Mouse (Mus musculus): ENCODE results near the gene Fam234a. TPM values are rescaled to one million over a fixed set of nuclear protein-coding genes. Genes with fewer than 3 reads are reported as not detected.
A peak's percentile ranks its signal among the peaks of the same experiment; 100 is the strongest.

The Fam234a gene
- total and polyA plus RNA-seq, 3 experiments, result 0.10 TPM; not detected in 2

DNA sequence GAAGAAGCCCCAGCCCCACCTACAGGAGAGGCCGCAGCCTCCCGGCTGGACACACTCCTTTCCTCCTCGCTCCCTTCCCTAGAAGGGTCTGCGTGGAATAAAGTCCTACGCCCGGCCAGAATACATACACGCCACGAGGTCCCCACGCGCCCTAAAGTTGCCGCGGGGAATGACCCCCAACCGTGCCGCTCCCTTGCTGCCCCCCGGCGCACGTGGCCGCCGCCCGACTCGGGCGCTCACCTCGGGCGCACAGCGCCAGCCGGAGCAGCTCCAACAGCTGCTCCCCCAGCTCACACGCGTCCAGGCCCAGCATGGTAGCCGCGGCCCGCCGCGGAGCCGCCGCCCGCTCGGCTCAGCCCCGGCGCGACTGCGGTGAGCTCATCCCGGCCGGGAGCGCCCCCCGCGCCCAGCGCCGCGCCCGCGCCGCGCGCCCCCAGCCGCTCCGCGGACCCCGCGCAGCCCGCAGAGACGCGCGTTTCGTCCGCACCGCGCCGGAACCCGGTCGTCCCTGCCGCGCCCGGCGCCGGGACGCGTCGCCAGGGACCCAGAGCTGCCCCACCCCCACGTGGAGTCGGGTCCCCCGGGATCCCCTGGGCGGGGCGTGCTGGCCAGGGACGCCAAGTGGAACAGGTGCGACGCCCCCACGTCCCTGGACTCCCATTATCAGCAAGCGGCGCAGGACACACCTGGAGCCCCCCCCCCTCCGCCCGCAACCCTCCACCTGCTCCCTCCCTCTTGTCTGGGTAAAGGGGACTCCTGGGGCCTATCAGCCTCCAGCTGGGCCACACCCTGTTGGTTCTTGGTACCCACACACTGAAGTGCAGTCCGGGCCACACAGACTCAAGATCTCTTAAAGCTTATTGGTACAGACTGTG lies 43.0 kb downstream of the Fam234a start:
- DNase-seq (ENCODE audit: low read depth, low spot score), result peak; percentile 83

DNA sequence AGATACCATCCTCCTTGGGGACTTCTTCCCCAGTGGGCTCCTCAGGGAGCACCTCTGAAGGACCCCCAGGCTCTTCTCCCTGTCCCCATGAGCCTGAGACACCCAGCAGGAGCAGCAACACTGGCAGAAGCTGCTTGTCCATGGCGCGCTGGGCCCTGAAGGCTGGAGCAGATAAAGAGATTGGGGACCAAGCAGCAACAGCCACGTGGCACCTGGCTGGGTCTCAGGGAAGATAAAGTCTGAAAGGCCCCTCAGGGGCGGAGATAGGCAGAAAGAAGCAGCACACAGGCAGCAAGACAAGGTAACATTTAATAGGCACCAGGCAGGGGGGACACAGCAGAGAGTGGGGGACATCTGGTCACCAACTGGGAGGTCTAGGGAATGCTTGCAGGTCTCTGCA lies 45.1 kb downstream of the Fam234a start, which contains the start of gene Pdia2:
Pdia2 (minus strand) TSS at position 196 of the 400 bp plus-strand sequence.
- Histone ChIP-seq H3K27ac (ENCODE audit: control insufficient read depth, low read depth, low read length) (peak within 1 kb of the TSS; percentile 67), H3K9me3 (replicated peaks; ENCODE audit: insufficient read depth, low read length) (no peaks in the 10 kb centered on the region), H3K79me2 (ENCODE audit: control insufficient read depth, insufficient read depth, low read length, poor library complexity) (peaks cover 7% of the 10 kb centered on the region; the same call in 1 of the 2 replicates), H3K27me3 (ENCODE audit: control insufficient read depth in 1 of 2, insufficient read depth in 2 of 2, low read length in 2 of 2) (no peaks in the 10 kb centered on the region), H3K36me3 (ENCODE audit: control insufficient read depth in 1 of 2, insufficient read depth in 2 of 2, low read length in 2 of 2) (peaks cover 5 to 17% of the 10 kb centered on the region in 2 experiments; a peak in 3 of 4 replicates), H3K4me3 (ENCODE audit: control insufficient read depth in 1 of 2, insufficient read depth in 1 of 2, low read depth in 2 of 2, low read length in 2 of 2) (peak within 1 kb of the TSS in 1 of 2 experiments; percentile 12; a peak in 3 of 4 replicates), H3K9ac (ENCODE audit: control insufficient read depth, low read depth, low read length, poor library complexity, severe bottlenecking) (peak within 1 kb of the TSS; percentile 52), H3K4me1 (ENCODE audit: control insufficient read depth in 1 of 2, insufficient read depth in 2 of 2, low read length in 2 of 2) (peaks cover 12 to 38% of the 10 kb centered on the region in 2 experiments)
- DNase-seq (ENCODE audit: low read depth, low spot score), result peak; percentile 85
- TF ChIP-seq TBP (IDR thresholded peaks at IDR 0.05; ENCODE audit: low read depth, low read length) (peak; percentile 89), HCFC1 (IDR thresholded peaks at IDR 0.05; ENCODE audit: low read depth, low read length) (no peak), ZNF384 (IDR thresholded peaks at IDR 0.05; ENCODE audit: low read depth, low read length) (no peak), ETS1 (IDR thresholded peaks at IDR 0.05; ENCODE audit: low read depth, low read length) (peak; percentile 59; the same call in 1 of the 2 replicates), TCF12 (IDR thresholded peaks at IDR 0.05; ENCODE audit: low read depth, low read length) (peak; percentile 82), BHLHE40 (IDR thresholded peaks at IDR 0.05; ENCODE audit: borderline replicate concordance, low read depth, low read length) (peak; percentile 29; the same call in 1 of the 2 replicates), ZMIZ1 (IDR thresholded peaks at IDR 0.05; ENCODE audit: low read depth, low read length) (0 out of 2 replicates have a peak, but pooled peaks have one; percentile 74), CHD2 (IDR thresholded peaks at IDR 0.05; ENCODE audit: low read length) (no peak), USF2 (IDR thresholded peaks at IDR 0.05; ENCODE audit: borderline replicate concordance in 1 of 2, insufficient read depth in 1 of 2, low read depth in 1 of 2, low read length in 2 of 2) (no peak), POLR2AphosphoS5 (IDR thresholded peaks at IDR 0.05; ENCODE audit: borderline replicate concordance, low read depth, low read length) (no peak), RCOR1 (IDR thresholded peaks at IDR 0.05; ENCODE audit: low read depth, low read length) (no peak), USF1 (IDR thresholded peaks at IDR 0.05; ENCODE audit: low read depth, low read length) (peak; percentile 82), SMC3 (IDR thresholded peaks at IDR 0.05; ENCODE audit: low read depth, low read length) (no peak), MYC (IDR thresholded peaks at IDR 0.05; ENCODE audit: low read depth, low read length) (peak; percentile 79; the same call in 1 of the 2 replicates), EP300 (IDR thresholded peaks at IDR 0.05; ENCODE audit: low read depth in 1 of 2, low read length in 2 of 2) (peak in 1 of 2 experiments; percentile 77; a peak in 3 of 4 replicates), GABPA (IDR thresholded peaks at IDR 0.05; ENCODE audit: low read depth, low read length) (no peak), POLR2AphosphoS2 (IDR thresholded peaks at IDR 0.05; ENCODE audit: low read length) (peak; percentile 82), ZC3H11A (IDR thresholded peaks at IDR 0.05; ENCODE audit: low read depth, low read length) (no peak), CHD1 (IDR thresholded peaks at IDR 0.05; ENCODE audit: low read depth, low read length) (no peak), UBTF (IDR thresholded peaks at IDR 0.05; ENCODE audit: borderline replicate concordance, insufficient read depth, low read depth, low read length) (no peak), TAL1 (IDR thresholded peaks at IDR 0.05; ENCODE audit: low read length) (peak; percentile 55), GATA1 (IDR thresholded peaks at IDR 0.05; ENCODE audit: low read depth, low read length) (peak; percentile 89)

More for the DNA sequence above, 43.0 kb downstream of the Fam234a start:
- TF ChIP-seq POLR2AphosphoS5 (IDR thresholded peaks at IDR 0.05; ENCODE audit: borderline replicate concordance, low read depth, low read length) (no peak), MAX (IDR thresholded peaks at IDR 0.05; ENCODE audit: low read length) (peak; percentile 85), POLR2A (IDR thresholded peaks at IDR 0.05; ENCODE audit: control insufficient read depth in 1 of 2, insufficient read depth in 1 of 2, low read depth in 1 of 2, low read length in 2 of 2, poor library complexity in 1 of 2) (peak in 1 of 2 experiments; percentile 56; a peak in 2 of 4 replicates), MAZ (IDR thresholded peaks at IDR 0.05; ENCODE audit: low read depth, low read length) (peak; percentile 31; the same call in 1 of the 2 replicates), ZC3H11A (IDR thresholded peaks at IDR 0.05; ENCODE audit: low read depth, low read length) (no peak), ZMIZ1 (IDR thresholded peaks at IDR 0.05; ENCODE audit: low read depth, low read length) (0 out of 2 replicates have a peak, but pooled peaks have one; percentile 45), MYC (IDR thresholded peaks at IDR 0.05; ENCODE audit: low read depth, low read length) (peak; percentile 84), EP300 (IDR thresholded peaks at IDR 0.05; ENCODE audit: low read depth in 1 of 2, low read length in 2 of 2) (peak in 1 of 2 experiments; percentile 19; a peak in 2 of 4 replicates), TCF12 (IDR thresholded peaks at IDR 0.05; ENCODE audit: low read depth, low read length) (peak; percentile 64), USF1 (IDR thresholded peaks at IDR 0.05; ENCODE audit: low read depth, low read length) (0 out of 2 replicates have a peak, but pooled peaks have one; percentile 17), MXI1 (IDR thresholded peaks at IDR 0.05; ENCODE audit: low read depth, low read length) (peak; percentile 80), NELFE (IDR thresholded peaks at IDR 0.05; ENCODE audit: low read depth, low read length) (peak; percentile 37), CTCF (IDR thresholded peaks at IDR 0.05 in 2 of 3, conservative IDR thresholded peaks at IDR 0.05 in 1 of 3; ENCODE audit: control insufficient read depth in 1 of 3, insufficient read depth in 1 of 3, low read depth in 2 of 3, low read length in 3 of 3, poor library complexity in 1 of 3, severe bottlenecking in 1 of 3) (no peak)
- Histone ChIP-seq H3K79me2 (ENCODE audit: control insufficient read depth, insufficient read depth, low read length, poor library complexity) (peaks cover 7% of the 10 kb centered on the region; the same call in 1 of the 2 replicates), H3K9me3 (replicated peaks; ENCODE audit: insufficient read depth, low read length) (no peaks in the 10 kb centered on the region), H3K4me3 (ENCODE audit: control insufficient read depth in 1 of 2, insufficient read depth in 1 of 2, low read depth in 2 of 2, low read length in 2 of 2) (peak overlapping the region; percentile 82 to 84), H3K27ac (ENCODE audit: control insufficient read depth, low read depth, low read length) (peak overlapping the region; percentile 41), H3K4me1 (ENCODE audit: control insufficient read depth in 1 of 2, insufficient read depth in 2 of 2, low read length in 2 of 2) (peaks cover 12 to 38% of the 10 kb centered on the region in 2 experiments), H3K9ac (ENCODE audit: control insufficient read depth, low read depth, low read length, poor library complexity, severe bottlenecking) (peak overlapping the region; percentile 91), H3K36me3 (ENCODE audit: control insufficient read depth in 1 of 2, insufficient read depth in 2 of 2, low read length in 2 of 2) (peaks cover 3 to 17% of the 10 kb centered on the region in 2 experiments; a peak in 3 of 4 replicates), H3K27me3 (ENCODE audit: control insufficient read depth in 1 of 2, insufficient read depth in 2 of 2, low read length in 2 of 2) (no peaks in the 10 kb centered on the region)
